In the genomic region with DNA sequence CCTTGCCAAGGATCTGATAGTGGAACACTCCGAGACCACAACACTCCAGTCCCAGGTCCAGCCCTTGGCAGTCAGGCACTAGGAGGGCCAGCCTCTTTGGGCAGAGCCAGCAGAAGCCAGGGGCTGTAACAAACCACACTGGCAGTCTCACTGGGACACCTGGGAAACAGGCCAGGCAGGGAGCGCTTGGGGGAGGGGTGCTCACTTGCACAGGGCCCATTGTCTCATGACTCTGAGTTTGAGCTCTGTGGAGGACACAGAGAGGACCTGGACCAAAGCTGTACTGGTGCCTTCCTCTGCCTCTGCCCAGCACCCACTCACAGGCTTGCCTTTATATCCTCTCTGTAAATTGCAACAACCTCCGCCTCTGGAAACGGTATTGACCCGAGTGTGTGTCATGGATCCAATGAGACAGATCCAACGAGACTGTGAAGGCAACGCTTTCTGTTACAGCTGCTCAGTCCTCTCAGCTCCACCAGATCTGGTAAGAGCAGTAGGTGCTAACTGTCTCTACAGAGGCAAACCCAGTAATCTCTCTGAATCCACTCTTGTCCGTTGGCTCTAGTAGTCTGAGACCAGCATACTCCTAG, we compare ENCODE assay signal across 8 mouse cellular contexts. TPM values are rescaled to one million over a fixed set of nuclear protein-coding genes. Genes with fewer than 3 reads are reported as not detected.
DNase-seq lines count a peak whose midpoint lies in the region; ATAC-seq and TF ChIP-seq lines count a peak whose summit lies in the region.

A gene (plus strand): TSS at position 229 of the 590 bp plus-strand sequence.

- H3K27me3 ChIP-seq in hindbrain, embryonic 12.5 days: no peaks in the 10 kb centered on the region
- no peaks in the 10 kb centered on the region for H3K27me3 ChIP-seq in lung, postnatal 0 days (replicated peaks; ENCODE audit: insufficient read depth, low read length)

- H3K9ac ChIP-seq in hindbrain, embryonic 12.5 days: peak within 1 kb of the TSS; percentile 83
- peak within 1 kb of the TSS; percentile 68 for H3K9ac ChIP-seq in lung, postnatal 0 days (replicated peaks; ENCODE audit: low read depth)

- H3K4me2 ChIP-seq in hindbrain, embryonic 12.5 days (replicated peaks): peak within 1 kb of the TSS; percentile 84
- H3K4me2 ChIP-seq in lung, postnatal 0 days (replicated peaks; ENCODE audit: low read depth, low read length): peak within 1 kb of the TSS; percentile 85

- TF ChIP-seq CTCF in lung, postnatal 0 days (IDR thresholded peaks at IDR 0.05): no peak

- peak within 1 kb of the TSS; percentile 88 for H3K27ac ChIP-seq in hindbrain, embryonic 12.5 days
- H3K27ac ChIP-seq in lung, postnatal 0 days (ENCODE audit: low read length): peak within 1 kb of the TSS; percentile 95

- H3K36me3 ChIP-seq in hindbrain, embryonic 12.5 days: no peaks in the 10 kb centered on the region; the same call in 1 of the 2 replicates
- H3K36me3 ChIP-seq in lung, postnatal 0 days (ENCODE audit: insufficient read depth, low read length): no peaks in the 10 kb centered on the region

- WGBS in hindbrain, embryonic 12.5 days: 27% methylated on average over 8 of the region's 8 CpGs
- WGBS in lung, postnatal 0 days: 23% methylated on average over 8 of the region's 8 CpGs

- ATAC-seq in common myeloid progenitor, adult 5-6 weeks (replicated peaks; ENCODE audit: low read depth, poor library complexity, severe bottlenecking): peak; percentile 23
- ATAC-seq in hindbrain, embryonic 12.5 days (ENCODE audit: low FRiP score): peak; percentile 44
- peak; percentile 63 for ATAC-seq in lung, postnatal 0 days

- H3K4me1 ChIP-seq in hindbrain, embryonic 12.5 days: peaks cover 29% of the 10 kb centered on the region
- peaks cover 28% of the 10 kb centered on the region; the same call in 1 of the 2 replicates for H3K4me1 ChIP-seq in lung, postnatal 0 days (ENCODE audit: insufficient read depth, low read depth, low read length)

- DNase-seq in adrenal gland, adult (ENCODE audit: inconsistent age in 2 of 2, low spot score in 1 of 2): peak; percentile 77 to 93
- DNase-seq in frontal cortex, postnatal 36 days (ENCODE audit: low spot score in 2 of 2): peak; percentile 63 to 81
- peak; percentile 46 to 67 for DNase-seq in layer of hippocampus, postnatal 25 days (ENCODE audit: extremely low spot score in 1 of 2, low spot score in 1 of 2)
- peak; percentile 84 for DNase-seq in lung, postnatal 0 days (ENCODE audit: low spot score)
- peak; percentile 72 for DNase-seq in ovary, postnatal 14 days (ENCODE audit: low spot score)
- no peak for DNase-seq in yolk sac, embryonic 10.5 days (ENCODE audit: low spot score)

- no peaks in the 10 kb centered on the region for H3K9me3 ChIP-seq in hindbrain, embryonic 12.5 days (replicated peaks)
- no peaks in the 10 kb centered on the region for H3K9me3 ChIP-seq in lung, postnatal 0 days (ENCODE audit: low read length)

- no peak for TF ChIP-seq EP300 in lung, postnatal 0 days (IDR thresholded peaks at IDR 0.05)

- H3K4me3 ChIP-seq in hindbrain, embryonic 12.5 days: peak within 1 kb of the TSS; percentile 64
- H3K4me3 ChIP-seq in lung, postnatal 0 days (ENCODE audit: low read depth, low read length): peak within 1 kb of the TSS; percentile 67

RNA-seq across cellular contexts. Expression of the gene that starts here (rescaled TPM):
- total RNA-seq in common myeloid progenitor, adult 5-6 weeks (2017): 450 and 458 TPM in 2 replicates
- 210 and 216 TPM in 2 replicates for polyA plus RNA-seq in hindbrain, embryonic 12.5 days (2016; fragmentation: Nextera tagmentation; extraction: Ambion mirVana)
- total RNA-seq in layer of hippocampus, postnatal 25 days (2021): 100 to 1,000 TPM; 159 to 182 TPM
- 121 and 132 TPM in 2 replicates for polyA plus RNA-seq in lung, postnatal 0 days (2015; fragmentation: Nextera tagmentation; extraction: Ambion mirVana)
